ENCODE assay signal across 15 mouse cellular contexts in genomic region chr19:10768694-10769428, GRCm38 (mm10). TPM values are rescaled to one million over a fixed set of nuclear protein-coding genes. Genes with fewer than 3 reads are reported as not detected.
A peak's percentile ranks its signal among the peaks of the same experiment; 100 is the strongest.
DNase-seq lines count a peak whose midpoint lies in the region; ATAC-seq and TF ChIP-seq lines count a peak whose summit lies in the region.
"Had no signal": no experiment of that assay in that cellular context is flagged by ENCODE, and none has a peak within 500 bp of the region (broad histone marks: within the 10 kb centered on the region; RNA-seq: fewer than 3 reads in every experiment).

No protein-coding gene starts in this region.

- 68% methylated on average over 6 of the region's 6 CpGs for WGBS in forebrain, embryonic 14.5 days
- 63% methylated on average over 6 of the region's 6 CpGs for WGBS in forebrain, postnatal 0 days
- WGBS in kidney, embryonic 15.5 days = 49% methylated on average over 6 of the region's 6 CpGs
- WGBS in midbrain, embryonic 13.5 days = 66% methylated on average over 6 of the region's 6 CpGs

- no peaks in the 10 kb centered on the region for H3K27me3 ChIP-seq in forebrain, embryonic 14.5 days (replicated peaks; ENCODE audit: control insufficient read depth, insufficient read depth, low read length)
- no peaks in the 10 kb centered on the region for H3K27me3 ChIP-seq in forebrain, postnatal 0 days (ENCODE audit: insufficient read depth, low read length)
- no peaks in the 10 kb centered on the region for H3K27me3 ChIP-seq in kidney, embryonic 15.5 days
- no peaks in the 10 kb centered on the region for H3K27me3 ChIP-seq in midbrain, embryonic 13.5 days
- H3K27me3 ChIP-seq: stomach, embryonic 15.5 days had no signal

- no peak overlapping the region for H3K9ac ChIP-seq in forebrain, embryonic 14.5 days (ENCODE audit: low read length)
- no peak overlapping the region for H3K9ac ChIP-seq in forebrain, postnatal 0 days
- no peak overlapping the region for H3K9ac ChIP-seq in kidney, embryonic 15.5 days
- no peak overlapping the region for H3K9ac ChIP-seq in midbrain, embryonic 13.5 days (replicated peaks)
- H3K9ac ChIP-seq: lung, embryonic 14.5 days; stomach, embryonic 15.5 days had no signal

- H3K9me3 ChIP-seq in forebrain, embryonic 14.5 days (replicated peaks; ENCODE audit: control insufficient read depth, low read length) = no peaks in the 10 kb centered on the region
- H3K9me3 ChIP-seq in forebrain, postnatal 0 days (ENCODE audit: low read length) = no peaks in the 10 kb centered on the region
- H3K9me3 ChIP-seq in kidney, embryonic 15.5 days (replicated peaks) = no peaks in the 10 kb centered on the region
- no peaks in the 10 kb centered on the region for H3K9me3 ChIP-seq in midbrain, embryonic 13.5 days
- H3K9me3 ChIP-seq: embryonic facial prominence, embryonic 10.5 days; stomach, embryonic 15.5 days had no signal

- H3K4me2 ChIP-seq in forebrain, embryonic 14.5 days (ENCODE audit: low read length) = no peak overlapping the region
- H3K4me2 ChIP-seq in forebrain, postnatal 0 days (ENCODE audit: low read depth) = no peak overlapping the region
- no peak overlapping the region for H3K4me2 ChIP-seq in kidney, embryonic 15.5 days
- no peak overlapping the region for H3K4me2 ChIP-seq in midbrain, embryonic 13.5 days (replicated peaks)
- H3K4me2 ChIP-seq: lung, embryonic 14.5 days; stomach, embryonic 15.5 days had no signal

- H3K4me1 ChIP-seq in forebrain, embryonic 14.5 days (ENCODE audit: control insufficient read depth, insufficient read depth, low read length) = no peaks in the 10 kb centered on the region
- no peaks in the 10 kb centered on the region for H3K4me1 ChIP-seq in forebrain, postnatal 0 days (ENCODE audit: insufficient read depth)
- peaks cover 22% of the 10 kb centered on the region; the same call in 1 of the 2 replicates for H3K4me1 ChIP-seq in kidney, embryonic 15.5 days
- peaks cover 8% of the 10 kb centered on the region; the same call in 1 of the 2 replicates for H3K4me1 ChIP-seq in midbrain, embryonic 13.5 days (replicated peaks)
- H3K4me1 ChIP-seq: embryonic facial prominence, embryonic 10.5 days; stomach, embryonic 15.5 days had no signal

- no peak for TF ChIP-seq CTCF in forebrain, postnatal 0 days (IDR thresholded peaks at IDR 0.05; ENCODE audit: low read depth)
- no peak for TF ChIP-seq CTCF in brain, embryonic 14.5 days (IDR thresholded peaks at IDR 0.05; ENCODE audit: borderline replicate concordance, extremely low read depth, insufficient read depth, insufficient read length)

- peak; percentile 28 for DNase-seq in forebrain, embryonic 14.5 days (ENCODE audit: low spot score)
- DNase-seq in forebrain, postnatal 0 days = no peak
- DNase-seq in kidney, postnatal 36 days = no peak
- peak; percentile 65 for DNase-seq in brain, embryonic 14.5 days (ENCODE audit: low read depth)
- no peak for DNase-seq in spleen, adult 12 weeks (ENCODE audit: low spot score)
- no peak for DNase-seq in lung, postnatal 10 days
- DNase-seq: heart, adult 18-20 months; lung, embryonic 14.5 days; thymus, postnatal 14 days had no signal

- no peak for ATAC-seq in forebrain, embryonic 14.5 days
- ATAC-seq in forebrain, postnatal 0 days = no peak
- peak; percentile 30 for ATAC-seq in kidney, embryonic 15.5 days (replicated peaks; ENCODE audit: low FRiP score)
- ATAC-seq in midbrain, embryonic 13.5 days = peak; percentile 77
- ATAC-seq: inflammation-experienced regulatory T-cells, adult 6 months had no signal

- H3K27ac ChIP-seq in forebrain, embryonic 14.5 days (ENCODE audit: low read depth, low read length) = no peak overlapping the region
- H3K27ac ChIP-seq in forebrain, postnatal 0 days (ENCODE audit: low read depth, low read length) = no peak overlapping the region
- peak overlapping the region; percentile 71 for H3K27ac ChIP-seq in kidney, embryonic 15.5 days
- H3K27ac ChIP-seq in midbrain, embryonic 13.5 days = peak overlapping the region; percentile 42
- H3K27ac ChIP-seq: embryonic facial prominence, embryonic 10.5 days; stomach, embryonic 15.5 days had no signal

- no peaks in the 10 kb centered on the region for H3K36me3 ChIP-seq in forebrain, embryonic 14.5 days (ENCODE audit: control insufficient read depth, insufficient read depth, low read length)
- H3K36me3 ChIP-seq in forebrain, postnatal 0 days (ENCODE audit: insufficient read depth) = no peaks in the 10 kb centered on the region
- H3K36me3 ChIP-seq in kidney, embryonic 15.5 days = no peaks in the 10 kb centered on the region
- H3K36me3 ChIP-seq in midbrain, embryonic 13.5 days = no peaks in the 10 kb centered on the region
- H3K36me3 ChIP-seq: embryonic facial prominence, embryonic 10.5 days; stomach, embryonic 15.5 days had no signal

- TF ChIP-seq POLR2A in brain, embryonic 14.5 days (IDR thresholded peaks at IDR 0.05; ENCODE audit: borderline replicate concordance, extremely low read depth, insufficient read depth, insufficient read length, poor library complexity, severe bottlenecking) = no peak

- H3K4me3 ChIP-seq in forebrain, embryonic 14.5 days (ENCODE audit: low read depth, low read length) = no peak overlapping the region
- no peak overlapping the region for H3K4me3 ChIP-seq in forebrain, postnatal 0 days (ENCODE audit: low read depth, low read length)
- H3K4me3 ChIP-seq in kidney, embryonic 15.5 days (replicated peaks) = no peak overlapping the region
- H3K4me3 ChIP-seq in midbrain, embryonic 13.5 days (replicated peaks) = no peak overlapping the region
- H3K4me3 ChIP-seq: embryonic facial prominence, embryonic 10.5 days; stomach, embryonic 15.5 days had no signal

RNA-seq across cellular contexts. Expression of gene Cd5, which starts 30.1 kb away (rescaled TPM):
- polyA plus RNA-seq in forebrain, embryonic 14.5 days (2014; fragmentation: Nextera tagmentation; extraction: Ambion mirVana) = 0.29 TPM in 1 of 2 replicates, not detected in the other
- 0.10 TPM in 1 of 2 replicates, not detected in the other for total RNA-seq in forebrain, postnatal 0 days (2014; rRNA removed)
- polyA plus RNA-seq in forebrain, postnatal 0 days (2015; fragmentation: Nextera tagmentation; extraction: Ambion mirVana) = 0.24 and 0.52 TPM in 2 replicates
- polyA plus RNA-seq in kidney, embryonic 15.5 days (2015; fragmentation: Nextera tagmentation; extraction: Ambion mirVana) = 0.34 and 0.82 TPM in 2 replicates
- polyA plus RNA-seq in brain, embryonic 14.5 days (2012; rRNA removed) = 0.16 and 0.20 TPM in 2 replicates
- polyA plus RNA-seq in midbrain, embryonic 13.5 days (2015; fragmentation: Nextera tagmentation; extraction: Ambion mirVana) = 0.24 TPM in 2 replicates
- total RNA-seq: megakaryocyte progenitor cell, adult 5-6 weeks had no signal

Comparison
In these comparisons a context has a peak if more than half of its experiments do, and no peak if none do; other contexts are left out.
1. DNase-seq: peak in forebrain, embryonic 14.5 days (single experiment) and brain, embryonic 14.5 days (single experiment); none in forebrain, postnatal 0 days (single experiment), kidney, postnatal 36 days (0 of 2), spleen, adult 12 weeks (single experiment) and lung, postnatal 10 days (single experiment).
2. ATAC-seq: peak in kidney, embryonic 15.5 days (single experiment) and midbrain, embryonic 13.5 days (single experiment); none in forebrain, embryonic 14.5 days (single experiment) and forebrain, postnatal 0 days (single experiment).
3. H3K27ac ChIP-seq: peak in kidney, embryonic 15.5 days (single experiment) and midbrain, embryonic 13.5 days (single experiment); none in forebrain, embryonic 14.5 days (single experiment) and forebrain, postnatal 0 days (single experiment).